Comparison of ENCODE assay signal across 7 mouse cellular contexts in the genomic region with DNA sequence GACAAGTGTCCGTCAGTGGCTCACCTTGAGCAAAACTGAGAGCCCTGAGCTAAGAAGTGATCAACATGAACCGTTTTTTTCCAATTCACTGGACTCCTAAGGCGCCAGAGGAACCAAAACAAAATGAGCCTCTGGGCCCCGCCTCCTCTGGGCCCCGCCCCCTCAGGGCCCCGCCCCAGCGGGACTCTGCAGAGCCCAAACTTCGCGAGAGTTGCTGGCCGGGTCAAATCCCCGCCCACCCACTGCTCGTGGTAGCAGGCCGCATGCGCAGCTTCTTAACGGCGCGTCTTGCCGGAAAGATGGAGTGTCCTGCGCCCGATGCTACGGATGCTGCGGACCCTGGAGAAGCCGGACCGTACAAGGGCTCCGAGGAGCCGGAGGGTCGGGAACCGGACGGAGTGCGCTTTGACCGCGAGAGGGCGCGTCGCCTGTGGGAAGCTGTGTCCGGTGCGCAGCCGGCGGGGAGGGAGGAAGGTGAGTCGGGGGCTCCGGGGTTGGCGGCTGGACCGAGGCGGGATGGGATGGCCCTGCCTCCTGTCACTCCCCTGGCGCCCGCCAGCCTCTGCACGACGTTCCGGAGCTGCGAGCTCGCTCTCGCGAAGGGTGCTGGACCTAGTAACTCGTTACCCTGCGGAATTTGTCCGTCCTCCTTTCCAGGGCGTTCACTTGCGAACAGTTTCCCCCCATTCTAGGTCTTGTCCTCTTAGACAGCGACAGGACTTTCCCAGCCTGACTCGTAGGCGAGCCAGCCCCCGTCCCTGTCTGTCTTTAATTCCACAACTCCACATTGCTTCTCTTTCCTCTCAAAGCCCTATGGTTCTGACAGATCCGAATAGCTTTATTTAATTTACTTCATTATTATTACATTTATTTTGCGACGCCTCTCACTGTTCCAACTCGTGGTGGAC. TPM values are rescaled to one million over a fixed set of nuclear protein-coding genes. Genes with fewer than 3 reads are reported as not detected.
DNase-seq lines count a peak whose midpoint lies in the region; ATAC-seq lines count a peak whose summit lies in the region.

Zfp346 (plus strand) TSS at position 267 of the 908 bp plus-strand sequence.

- peak within 1 kb of the TSS; percentile 75 for H3K9ac ChIP-seq in intestine, embryonic 15.5 days

- H3K9me3 ChIP-seq in intestine, embryonic 15.5 days = no peaks in the 10 kb centered on the region
- no peaks in the 10 kb centered on the region for H3K9me3 ChIP-seq in midbrain, embryonic 10.5 days (replicated peaks)

- peak within 1 kb of the TSS; percentile 86 for H3K27ac ChIP-seq in intestine, embryonic 15.5 days
- H3K27ac ChIP-seq in midbrain, embryonic 10.5 days (replicated peaks) = peak within 1 kb of the TSS; percentile 92

- peaks cover 9% of the 10 kb centered on the region; the same call in 1 of the 2 replicates for H3K36me3 ChIP-seq in intestine, embryonic 15.5 days
- H3K36me3 ChIP-seq in midbrain, embryonic 10.5 days = peaks cover 25% of the 10 kb centered on the region

- H3K4me2 ChIP-seq in intestine, embryonic 15.5 days (replicated peaks) = peak within 1 kb of the TSS; percentile 85

- DNase-seq in adrenal gland, adult 2 months = peak; percentile 98
- peak; percentile 94 for DNase-seq in embryo, embryonic 11.5 days (ENCODE audit: low read depth, low spot score)
- peak; percentile 97 to 98 for DNase-seq in gastrocnemius, postnatal 36 days
- peak; percentile 97 to 98 for DNase-seq in left cerebral cortex, postnatal 25 days (ENCODE audit: low spot score in 2 of 2)
- DNase-seq in midbrain, embryonic 10.5 days (ENCODE audit: low spot score) = peak; percentile 97
- peak; percentile 92 for DNase-seq in right cerebral cortex, postnatal 4 days

- H3K4me3 ChIP-seq in intestine, embryonic 15.5 days (replicated peaks) = peak within 1 kb of the TSS; percentile 83
- H3K4me3 ChIP-seq in midbrain, embryonic 10.5 days = peak within 1 kb of the TSS; percentile 82

- peak; percentile 97 for ATAC-seq in intestine, embryonic 15.5 days

- under 1% methylated on average over 66 of the region's 66 CpGs for WGBS in intestine, embryonic 15.5 days
- under 1% methylated on average over 66 of the region's 66 CpGs for WGBS in midbrain, embryonic 10.5 days

- H3K27me3 ChIP-seq in intestine, embryonic 15.5 days (replicated peaks) = no peaks in the 10 kb centered on the region
- H3K27me3 ChIP-seq in midbrain, embryonic 10.5 days (ENCODE audit: low read depth, poor library complexity, severe bottlenecking) = no peaks in the 10 kb centered on the region

- intact Hi-C loops in gastrocnemius, postnatal 36 days (cut with DNase I) = loop anchor here (5.0 kb wide), 1 partner anchor 62 kb away; no protein-coding TSS in a partner anchor
- intact Hi-C loops in left cerebral cortex, postnatal 25 days (cut with DNase I) = loop anchor here (1.0 kb wide), 1 partner anchor 73 kb away; no protein-coding TSS in a partner anchor

- peaks cover 6% of the 10 kb centered on the region for H3K4me1 ChIP-seq in intestine, embryonic 15.5 days (replicated peaks)
- H3K4me1 ChIP-seq in midbrain, embryonic 10.5 days = peaks cover 21% of the 10 kb centered on the region

RNA-seq across cellular contexts. Expression of gene Zfp346, which starts in this region (rescaled TPM):
- total RNA-seq in adrenal gland, adult 2 months (2021) = 10 to 100 TPM; 44.3 to 60.0 TPM
- polyA plus RNA-seq in adrenal gland, adult 2 months (2012; rRNA removed) = 25.5 and 30.6 TPM in 2 replicates
- 10 to 100 TPM; 10.1 to 11.8 TPM for total RNA-seq in gastrocnemius, postnatal 36 days (2021)
- 14.3 and 14.7 TPM in 2 replicates for polyA plus RNA-seq in intestine, embryonic 15.5 days (2015; fragmentation: Nextera tagmentation; extraction: Ambion mirVana)
- total RNA-seq in left cerebral cortex, postnatal 25 days (2021) = 10 to 100 TPM; 38.2 to 40.0 TPM
- polyA plus RNA-seq in midbrain, embryonic 10.5 days (2016; fragmentation: Nextera tagmentation; extraction: Ambion mirVana) = 21.8 and 22.9 TPM in 2 replicates

Comparison
In these comparisons a context has a peak if more than half of its experiments do, and no peak if none do; other contexts are left out.
1. Peak in every context shown above with its lines: DNase-seq, ATAC-seq, H3K4me3 ChIP-seq and H3K27ac ChIP-seq.